Mouse (Mus musculus) stomach, postnatal 0 days (tissue): Measurements from ENCODE around the gene Col23a1. TPM values are rescaled to one million over a fixed set of nuclear protein-coding genes. Genes with fewer than 3 reads are reported as not detected.

ENCODE experiments used
- ATAC-seq: fragments of 200-750 bp; cut with Nextera tagmentation; 2 replicates; pipeline ENCODE4 v1.8.0; 2017; ENCODE audit not compliant: low FRiP score, low TSS enrichment
- DNase-seq: peaks from one replicate; pipeline ENCODE4 v3.0.0-alpha.2; 2016; ENCODE audit warnings: low spot score
- H3K27ac ChIP-seq: fragments of 300-500 bp; sonication (generic); replicated peaks from 2 replicates; pipeline ENCODE4 v1.5.1; 2014; ENCODE audit warnings: mild to moderate bottlenecking, control low read depth
- H3K27me3 ChIP-seq: fragments of 300-500 bp; sonication (generic); 2 replicates; pipeline ENCODE4 v1.6.1; 2014; ENCODE audit warnings: low read length; ENCODE audit not compliant: control insufficient read depth, insufficient read depth
- H3K36me3 ChIP-seq: fragments of 300-500 bp; sonication (generic); 2 replicates; pipeline ENCODE4 v1.6.1; 2014; ENCODE audit warnings: low read length, mixed read lengths; ENCODE audit not compliant: control insufficient read depth, insufficient read depth
- H3K4me1 ChIP-seq: fragments of 300-500 bp; sonication (generic); replicated peaks from 2 replicates; pipeline ENCODE4 v1.6.1; 2014; ENCODE audit warnings: antibody characterized with exemption; ENCODE audit not compliant: control insufficient read depth, insufficient read depth
- H3K4me2 ChIP-seq: fragments of 300-500 bp; sonication (generic); replicated peaks from 2 replicates; pipeline ENCODE4 v1.6.1; 2014; ENCODE audit warnings: low read depth, mild to moderate bottlenecking, control low read depth, moderate library complexity
- H3K4me3 ChIP-seq: fragments of 300-500 bp; sonication (generic); 2 replicates; pipeline ENCODE4 v1.5.1; 2014; ENCODE audit warnings: low read depth, low read length, control low read depth
- H3K9ac ChIP-seq: fragments of 300-500 bp; sonication (generic); 2 replicates; pipeline ENCODE4 v1.6.1; 2014; ENCODE audit warnings: mild to moderate bottlenecking, low read length, control low read depth, mixed read lengths
- H3K9me3 ChIP-seq: fragments of 300-500 bp; sonication (generic); 2 replicates; pipeline ENCODE4 v1.6.1; 2016; ENCODE audit warnings: low read length; ENCODE audit not compliant: control insufficient read depth
- CTCF ChIP-seq: IDR thresholded peaks from 2 replicates; pipeline ENCODE4 v1.5.1; 2016; ENCODE audit warnings: antibody characterized with exemption, low read depth, mild to moderate bottlenecking, moderate library complexity
- EP300 ChIP-seq: optimal IDR thresholded peaks from 2 replicates; pipeline ENCODE3; 2016; ENCODE audit warnings: antibody characterized with exemption
- WGBS: fragments of 180-500 bp; shearing (Covaris S2); extraction: QIAGEN DNeasy Blood & Tissue Kit; methylation state at CpG from one replicate; pipeline ENCODE4 v1.1.7; 2014; 5-methylcytosine and 5-hydroxymethylcytosine counted together
- polyA plus RNA-seq: library from polyadenylated mRNA; unstranded; fragments of >200 nt; fragmentation: Nextera tagmentation; extraction: Ambion mirVana; gene quantifications from 2 replicates; pipeline ENCODE4 v1.2.1, GENCODE M21; 2015

The Col23a1 gene
- polyA plus RNA-seq, 1 experiment from 2014 or later, result 2.5 TPM

DNA sequence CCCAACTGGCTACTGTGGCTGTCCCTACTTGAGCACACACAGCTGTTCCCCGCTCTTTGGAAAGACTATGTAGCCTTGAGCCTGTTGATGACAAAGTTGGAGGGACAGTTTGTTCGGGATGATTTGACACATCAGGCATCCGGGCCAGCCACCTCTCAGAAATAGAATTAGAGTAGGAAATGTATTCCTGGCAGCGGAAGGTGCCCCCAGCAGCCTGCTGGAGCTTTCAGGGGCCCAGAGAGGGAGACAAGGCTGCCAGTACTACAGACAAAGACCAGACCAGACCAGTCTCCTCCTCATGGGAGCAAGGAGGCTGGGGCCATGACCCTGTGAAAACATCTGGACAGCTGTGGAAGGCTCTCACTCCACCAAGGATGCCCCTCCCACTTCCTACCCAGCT is 53.6 kb downstream of the Col23a1 start:
- Histone ChIP-seq H3K4me2 (no peak overlapping the region), H3K9me3 (no peaks in the 10 kb centered on the region), H3K4me1 (no peaks in the 10 kb centered on the region), H3K36me3 (no peaks in the 10 kb centered on the region), H3K4me3 (no peak overlapping the region), H3K27ac (no peak overlapping the region), H3K9ac (no peak overlapping the region), H3K27me3 (no peaks in the 10 kb centered on the region)
- TF ChIP-seq EP300 (no peak), CTCF (no peak)
- 57% methylated on average over 4 of the region's 4 CpGs for WGBS
- DNase-seq (no peak), ATAC-seq (no peak)

DNA sequence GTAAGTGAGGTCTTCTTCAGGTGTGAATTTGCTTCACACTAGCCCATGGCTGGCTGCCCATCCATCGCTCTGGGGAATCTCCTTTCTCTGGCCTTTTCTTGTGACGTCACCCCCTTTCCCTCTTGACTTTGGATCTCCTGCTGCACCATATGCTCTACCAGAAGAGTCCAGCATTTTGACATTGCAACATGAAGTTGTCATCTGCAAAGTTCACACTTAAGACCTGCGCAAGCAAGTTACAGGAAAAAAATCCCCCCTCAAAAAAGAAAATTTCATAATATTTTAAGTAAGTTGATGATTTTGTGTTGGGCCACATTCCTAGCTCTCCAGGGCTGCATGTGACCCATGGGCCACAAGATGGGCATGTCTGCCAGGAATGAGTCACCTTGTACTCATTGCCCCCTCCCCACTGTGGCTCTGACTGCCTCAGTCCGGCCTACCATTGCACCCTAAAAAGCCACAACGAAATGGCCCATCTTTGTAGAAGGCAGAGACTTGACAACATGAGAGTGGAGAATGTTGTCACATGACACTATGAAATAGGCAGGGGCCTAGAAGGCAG is 54.1 kb downstream of the Col23a1 start:
- no peak for ATAC-seq
- Histone ChIP-seq H3K36me3 (no peaks in the 10 kb centered on the region), H3K27me3 (no peaks in the 10 kb centered on the region), H3K9me3 (no peaks in the 10 kb centered on the region), H3K4me1 (no peaks in the 10 kb centered on the region), H3K9ac (no peak overlapping the region), H3K4me2 (no peak overlapping the region), H3K27ac (no peak overlapping the region), H3K4me3 (no peak overlapping the region)
- WGBS, result 78% methylated on average over 5 of the region's 5 CpGs
- no peak for TF ChIP-seq CTCF
- TF ChIP-seq EP300, result no peak
- no peak for DNase-seq

DNA sequence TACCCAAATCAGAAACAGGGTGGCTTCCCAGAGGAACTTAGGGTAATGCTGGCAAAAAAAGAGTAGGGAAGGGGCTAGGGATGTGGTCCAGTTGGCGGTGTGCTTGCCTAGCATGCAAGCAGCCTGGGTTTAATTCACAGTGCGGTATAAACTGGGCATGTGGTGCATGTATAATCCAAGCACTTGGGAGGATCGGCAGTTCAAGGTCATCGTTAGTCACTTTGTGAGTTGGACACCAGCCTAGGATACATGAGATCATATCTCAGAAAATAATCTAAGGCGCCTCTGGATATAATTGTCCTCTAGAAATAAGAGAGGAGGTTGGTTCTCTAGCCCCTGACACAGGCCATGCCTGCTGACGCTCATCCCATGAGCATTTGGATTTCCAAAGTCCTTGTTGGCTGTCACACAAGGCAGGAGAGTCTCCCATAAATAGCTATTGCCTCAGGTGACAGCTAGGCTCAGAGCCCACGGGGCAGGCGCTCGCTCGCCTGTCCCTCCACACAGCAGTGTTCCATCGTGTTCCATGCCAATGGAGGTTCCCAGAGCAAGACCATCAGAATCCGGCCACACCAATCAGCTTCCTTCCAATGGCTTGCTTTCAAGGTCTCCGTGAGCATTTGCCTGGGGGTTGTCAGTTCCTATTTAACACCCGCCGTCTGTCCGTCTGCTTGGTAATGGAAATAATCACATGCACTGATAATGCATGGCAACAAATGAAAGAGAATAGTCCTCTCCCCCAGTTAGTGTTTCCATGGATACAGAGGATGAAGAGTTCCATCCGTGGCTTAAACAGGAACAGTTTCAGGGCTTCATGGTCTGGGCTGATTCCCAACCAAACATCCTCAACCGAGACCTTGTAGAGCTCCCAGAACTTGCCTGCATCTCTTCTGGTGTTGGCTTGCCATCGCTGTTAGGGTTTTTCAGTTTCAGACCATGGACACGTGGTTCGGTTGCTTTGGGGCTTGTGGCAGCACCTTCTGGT is 56.1 kb downstream of the Col23a1 start:
- WGBS, result 72% methylated on average over 21 of the region's 21 CpGs
- DNase-seq (no peak), ATAC-seq (no peak)
- Histone ChIP-seq H3K4me3 (no peak overlapping the region), H3K27me3 (no peaks in the 10 kb centered on the region), H3K4me1 (no peaks in the 10 kb centered on the region), H3K27ac (no peak overlapping the region), H3K36me3 (no peaks in the 10 kb centered on the region), H3K9ac (no peak overlapping the region), H3K4me2 (no peak overlapping the region), H3K9me3 (no peaks in the 10 kb centered on the region)
- no peak for TF ChIP-seq CTCF
- TF ChIP-seq EP300, result no peak

DNA sequence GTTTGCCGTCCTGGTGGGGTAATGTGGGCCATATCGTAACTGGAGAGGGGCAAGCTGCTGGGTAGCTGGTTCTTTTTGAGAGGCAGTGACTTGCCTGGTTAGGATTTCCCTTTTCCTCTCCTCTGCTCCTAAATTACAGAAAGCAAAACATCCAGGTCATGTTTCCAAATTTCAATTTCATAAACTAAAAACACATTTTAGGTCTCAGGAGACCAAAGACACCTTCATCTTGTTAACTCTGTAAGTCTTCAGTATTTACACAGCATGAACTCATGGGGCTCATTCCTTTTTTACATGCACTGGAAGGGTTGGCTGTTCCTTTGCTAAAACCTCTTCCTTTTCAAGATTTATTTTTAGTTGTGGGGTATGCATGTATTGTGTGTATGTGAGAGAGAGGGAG is 58.0 kb downstream of the Col23a1 start:
- no peaks in the 10 kb centered on the region for H3K36me3 ChIP-seq
- no peak overlapping the region for H3K4me2 ChIP-seq
- no peaks in the 10 kb centered on the region for H3K4me1 ChIP-seq
- ATAC-seq (no peak), DNase-seq (no peak)
- H3K27me3 ChIP-seq, result no peaks in the 10 kb centered on the region
- TF ChIP-seq CTCF (no peak), EP300 (no peak)
- no peak overlapping the region for H3K27ac ChIP-seq
- no peak overlapping the region for H3K9ac ChIP-seq
- H3K9me3 ChIP-seq, result no peaks in the 10 kb centered on the region
- 80% methylated on average over 2 of the region's 2 CpGs for WGBS
- H3K4me3 ChIP-seq, result no peak overlapping the region

DNA sequence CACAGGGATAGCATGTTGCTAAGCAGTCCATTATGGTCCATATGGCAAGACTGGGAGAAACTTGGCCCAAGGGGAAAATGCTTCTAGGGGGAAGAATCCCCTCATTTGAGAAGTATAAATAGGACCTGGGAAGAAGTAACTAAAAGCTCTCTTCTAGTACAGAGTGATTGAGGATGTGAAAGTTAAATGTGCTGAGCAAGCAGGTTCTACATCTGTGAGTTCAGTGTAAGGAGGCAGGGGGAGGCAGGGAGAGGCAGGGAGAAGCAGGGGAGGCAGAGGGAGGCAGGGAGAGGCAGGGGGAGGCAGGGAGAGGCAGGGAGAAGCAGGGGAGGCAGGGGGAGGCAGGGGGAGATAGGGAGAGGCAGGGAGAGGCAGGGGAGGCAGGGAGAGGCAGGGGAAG is 59.9 kb downstream of the Col23a1 start:
- TF ChIP-seq CTCF (no peak), EP300 (no peak)
- Histone ChIP-seq H3K9ac (no peak overlapping the region), H3K9me3 (no peaks in the 10 kb centered on the region), H3K27me3 (no peaks in the 10 kb centered on the region), H3K27ac (no peak overlapping the region), H3K4me3 (no peak overlapping the region), H3K4me1 (no peaks in the 10 kb centered on the region), H3K36me3 (no peaks in the 10 kb centered on the region), H3K4me2 (no peak overlapping the region)
- DNase-seq (no peak), ATAC-seq (no peak)

DNA sequence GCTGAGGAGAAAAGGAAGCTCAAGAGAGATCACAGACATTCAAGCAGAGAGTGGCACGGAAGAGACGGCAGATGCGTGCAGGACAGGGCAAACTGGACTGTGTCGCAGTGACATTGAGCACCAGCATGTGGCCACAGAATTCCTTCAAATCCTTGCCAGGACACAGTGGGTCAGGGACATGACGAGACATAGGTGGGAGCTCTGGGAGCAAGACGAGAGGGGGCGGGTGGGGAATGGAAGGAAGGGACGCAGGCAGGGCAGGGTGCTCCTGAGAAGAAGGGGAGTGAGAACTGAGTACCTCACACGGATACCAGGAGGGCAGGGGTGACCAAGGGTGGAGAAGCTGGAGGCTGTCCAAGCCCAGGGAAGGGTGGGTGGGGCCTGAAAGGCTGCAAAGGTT is 61.4 kb downstream of the Col23a1 start:
- Histone ChIP-seq H3K4me1 (no peaks in the 10 kb centered on the region), H3K27ac (no peak overlapping the region), H3K27me3 (no peaks in the 10 kb centered on the region), H3K36me3 (no peaks in the 10 kb centered on the region), H3K9ac (no peak overlapping the region), H3K9me3 (no peaks in the 10 kb centered on the region), H3K4me2 (no peak overlapping the region), H3K4me3 (no peak overlapping the region)
- 69% methylated on average over 9 of the region's 9 CpGs for WGBS
- DNase-seq, result no peak
- TF ChIP-seq CTCF, result no peak
- TF ChIP-seq EP300, result no peak
- ATAC-seq, result no peak
